Mouse (Mus musculus): ENCODE data around the gene Atp6v1b1.
"Not testable (repeated sequence)": the region's sequence is repeated elsewhere in the genome, so short reads cannot be mapped to it uniquely, and the experiment has no call there.

The Atp6v1b1 gene

DNA sequence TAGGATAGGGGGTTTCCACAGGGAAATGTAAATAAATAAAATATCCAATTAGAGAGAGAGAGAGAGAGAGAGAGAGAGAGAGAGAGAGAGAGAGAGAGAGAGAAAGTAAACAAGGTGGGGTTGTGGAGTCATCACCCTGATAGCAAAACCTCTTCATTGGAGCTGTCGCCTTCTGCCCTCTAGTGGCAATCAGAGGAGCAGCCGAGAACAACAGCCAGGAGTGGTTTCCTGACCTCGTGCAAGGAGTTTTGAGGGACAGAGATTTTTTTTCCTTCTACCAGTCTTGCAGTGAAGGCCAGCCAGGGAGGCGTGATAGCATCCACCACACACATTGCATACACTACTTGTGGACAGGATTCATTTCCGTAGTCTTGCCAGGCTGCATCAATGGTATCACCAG is 36.2 kb downstream of the Atp6v1b1 start:
- DNase-seq = peak; percentile 62

- DNase-seq = no peak
These were observed 43.6 kb downstream of the Atp6v1b1 start for GRCm38 (mm10) chr6:83786426-83786825.

GRCm38 (mm10) chr6:83788554-83788953 is 45.8 kb downstream of the Atp6v1b1 start:
- DNase-seq = no peak

DNA sequence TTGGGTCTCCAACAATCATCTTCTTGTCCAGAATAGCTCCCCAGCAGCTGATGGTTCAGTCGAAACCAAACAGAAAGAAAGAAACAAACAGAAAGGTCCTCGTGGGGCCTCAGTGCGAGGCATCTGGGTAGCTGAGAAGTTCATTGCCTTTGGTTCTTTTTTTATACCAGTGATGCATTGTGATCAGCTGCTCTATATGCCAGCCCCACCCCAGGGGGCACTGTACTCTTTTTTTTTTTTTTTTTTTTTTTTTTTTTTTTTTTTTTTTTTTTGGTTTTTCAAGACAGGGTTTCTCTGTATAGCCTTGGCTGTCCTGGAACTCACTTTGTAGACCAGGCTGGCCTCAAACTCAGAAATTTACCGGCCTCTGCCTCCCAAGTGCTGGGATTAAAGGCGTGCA is 47.7 kb downstream of the Atp6v1b1 start:
- DNase-seq = not testable (repeated sequence)

DNA sequence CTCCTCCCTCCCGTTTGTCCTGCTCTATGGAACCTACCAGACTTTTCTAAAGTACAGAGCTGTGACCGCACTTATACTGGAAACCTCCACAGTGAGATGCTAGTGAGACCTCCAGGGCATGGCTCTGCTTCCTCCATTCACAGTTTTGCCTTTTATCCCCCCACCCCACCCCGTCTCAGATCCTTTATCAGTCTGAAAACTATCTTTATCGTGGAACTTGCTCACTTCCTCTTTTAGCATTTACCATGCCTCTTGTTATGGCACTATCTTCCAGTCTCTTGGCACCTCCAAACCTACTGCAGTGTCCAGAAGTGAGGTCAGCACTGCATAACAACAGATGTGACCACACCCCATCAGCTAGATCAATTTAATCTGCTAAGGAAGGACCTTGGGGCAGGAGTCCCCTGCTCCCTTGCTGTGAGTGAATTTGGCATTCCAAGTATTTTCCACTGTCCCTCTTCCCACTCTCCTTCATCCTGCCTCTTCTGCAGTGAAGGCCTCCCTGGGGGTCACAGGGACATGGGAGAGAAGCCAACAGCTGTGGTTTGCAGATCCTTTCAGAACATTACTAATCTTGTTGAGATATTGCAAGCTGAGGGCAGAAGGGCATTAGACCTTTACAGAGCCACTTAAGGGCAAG is 48.6 kb downstream of the Atp6v1b1 start:
- DNase-seq = no peak

DNA sequence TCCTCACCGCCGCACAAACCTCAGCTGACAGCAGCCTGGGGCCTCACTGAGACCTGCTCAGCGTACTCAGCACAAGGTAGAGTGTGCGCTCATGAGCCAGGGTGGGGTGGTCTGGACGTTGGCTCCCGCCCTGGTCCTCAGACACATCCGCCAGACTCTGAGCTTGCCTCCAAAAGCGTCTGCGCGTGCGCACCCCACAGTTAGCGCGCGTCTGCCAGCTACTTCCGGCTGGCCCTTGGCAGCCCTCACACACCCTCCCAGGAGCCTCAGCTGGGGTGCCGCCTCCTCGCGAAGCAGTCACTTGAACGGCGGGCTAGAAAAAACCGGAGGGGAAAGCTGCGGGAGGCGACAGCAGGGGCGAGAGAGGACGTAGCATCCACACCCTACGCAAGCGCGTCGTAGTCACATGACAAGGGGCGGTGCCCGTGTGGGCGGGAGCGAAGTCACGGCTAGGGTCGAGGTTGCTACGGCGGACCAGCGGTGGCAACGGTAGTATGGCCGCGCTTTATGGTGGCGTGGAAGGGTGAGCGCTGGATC is 52.0 kb downstream of the Atp6v1b1 start, which contains the start of gene Nagk:
Gene Nagk (plus strand): TSS at position 223 of the 537 bp plus-strand sequence.
- peak; percentile 93 for DNase-seq

GRCm38 (mm10) chr6:83795492-83795900 is 52.7 kb downstream of the Atp6v1b1 start:
- peak; percentile 21 for DNase-seq

DNA sequence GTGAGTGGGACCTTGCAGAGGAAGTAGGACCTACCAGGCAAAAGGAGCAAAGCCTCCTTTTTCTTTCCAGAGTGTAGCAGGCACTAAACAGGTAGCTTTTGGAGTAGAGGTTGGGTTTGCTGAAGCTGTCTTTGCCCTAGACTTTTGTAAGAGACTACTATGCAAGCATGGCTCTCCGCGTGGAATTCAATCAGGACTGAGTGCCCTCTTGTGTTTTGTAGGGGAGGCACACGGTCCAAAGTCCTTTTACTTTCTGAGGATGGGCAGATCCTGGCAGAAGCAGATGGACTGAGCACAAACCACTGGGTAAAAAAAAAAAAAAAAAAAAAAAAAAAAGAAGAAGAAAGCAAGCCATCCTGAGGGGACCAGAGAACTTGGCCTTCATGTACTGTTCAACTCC is 53.9 kb downstream of the Atp6v1b1 start:
- DNase-seq = no peak

DNA sequence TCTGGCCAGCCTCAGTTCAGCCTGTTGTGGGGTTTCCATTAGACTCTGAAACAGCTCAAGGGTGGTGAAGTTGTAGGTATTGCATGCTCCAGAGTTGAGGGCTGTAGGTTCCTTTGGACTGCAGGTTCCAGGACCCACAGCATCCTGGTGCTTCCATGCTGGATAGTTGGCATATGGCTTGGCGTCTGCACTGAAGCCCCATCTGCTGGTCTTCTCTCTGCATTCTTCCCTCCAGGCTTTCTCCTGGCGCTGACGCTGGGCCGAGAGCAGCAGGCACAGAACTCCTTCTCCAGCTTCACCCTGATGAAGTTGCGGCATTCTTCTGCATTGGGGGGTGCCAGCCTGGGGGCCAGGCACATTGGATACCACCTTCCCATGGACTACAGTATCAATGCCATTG is 59.2 kb downstream of the Atp6v1b1 start:
- no peak for DNase-seq

DNA sequence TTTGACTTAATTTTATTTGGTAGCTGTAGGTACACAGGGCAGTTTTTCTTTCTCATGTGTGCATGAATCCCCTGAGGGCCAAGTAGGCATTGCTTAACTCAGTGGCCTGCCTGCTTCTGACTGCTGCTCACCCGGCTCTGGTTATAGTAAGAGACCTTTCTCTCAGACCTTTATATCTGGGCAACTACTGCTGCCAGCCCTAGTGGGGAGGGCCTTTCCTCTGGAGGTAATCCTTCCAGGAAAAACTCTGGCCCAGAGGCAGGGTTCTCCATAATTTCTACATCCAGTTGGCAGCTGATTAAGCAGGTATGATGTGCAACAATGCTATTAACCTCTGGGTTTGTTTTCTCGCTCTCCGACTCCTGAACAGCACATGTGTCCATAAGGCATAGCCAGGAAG is 60.1 kb downstream of the Atp6v1b1 start:
- DNase-seq = no peak

Measured in liver (tissue).